Mouse (Mus musculus) CD8-positive naive resting alpha-beta T cell, adult 2 months (primary cell): ENCODE data around the gene Sik2.

Experiments used
- DNase-seq, 2 experiments: peaks; one replicate each; pipeline ENCODE4 v3.0.0; 2022; ENCODE audit warnings: low read depth in 2 of 2, low spot score in 2 of 2

Gene Sik2

GRCm38 (mm10) chr9:50875470-50875869 is 133.4 kb downstream of the Sik2 start:
- DNase-seq: no peak

GRCm38 (mm10) chr9:50874031-50874430 is 134.8 kb downstream of the Sik2 start:
- DNase-seq: no peak

GRCm38 (mm10) chr9:50873210-50873609 is 135.7 kb downstream of the Sik2 start:
- no peak for DNase-seq

- DNase-seq: no peak
Observed at GRCm38 (mm10) chr9:50868182-50868581, 140.7 kb downstream of the Sik2 start.

DNA sequence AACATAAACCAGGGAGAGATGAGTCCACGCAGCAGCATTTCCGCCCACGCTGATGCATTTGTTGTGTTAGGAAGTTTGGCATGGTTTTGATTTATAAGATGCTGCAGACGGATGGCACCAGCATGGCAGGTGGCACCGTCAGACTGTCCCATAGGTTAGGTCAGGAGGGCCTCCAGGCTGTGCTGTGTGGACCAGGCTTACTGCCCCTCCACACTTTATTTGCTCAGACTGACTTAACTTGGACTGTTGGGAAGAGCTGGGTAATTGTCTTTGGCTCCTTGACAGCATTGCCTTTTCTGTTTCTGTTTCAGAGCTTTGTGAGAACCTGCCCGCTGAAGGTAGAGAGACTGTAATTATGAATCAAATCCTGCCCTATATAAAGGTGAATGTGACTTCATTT is 141.9 kb downstream of the Sik2 start:
- no peak for DNase-seq

- peak; percentile 13 to 28 for DNase-seq
Observed at GRCm38 (mm10) chr9:50865803-50866202, 143.1 kb downstream of the Sik2 start.

DNA sequence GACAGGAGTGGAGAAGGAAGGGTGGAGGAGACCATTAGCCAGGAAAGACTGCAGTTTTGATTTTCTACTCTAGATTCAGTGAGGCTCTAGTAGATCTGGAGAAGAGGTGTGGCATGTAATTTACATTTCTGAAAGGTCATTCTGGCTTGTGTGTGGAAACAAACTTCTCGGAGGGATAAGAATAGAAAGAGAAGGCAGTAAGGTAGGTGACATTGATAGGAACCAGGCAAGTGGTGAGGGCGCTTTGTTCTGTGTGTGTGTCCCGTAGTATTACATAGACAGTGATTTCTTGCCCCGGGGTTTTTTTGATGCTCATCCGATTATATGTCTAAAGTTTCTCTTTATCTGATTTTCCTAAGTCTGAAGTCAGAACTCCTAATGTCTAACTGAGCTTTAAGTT is 144.0 kb downstream of the Sik2 start:
- no peak for DNase-seq

DNA sequence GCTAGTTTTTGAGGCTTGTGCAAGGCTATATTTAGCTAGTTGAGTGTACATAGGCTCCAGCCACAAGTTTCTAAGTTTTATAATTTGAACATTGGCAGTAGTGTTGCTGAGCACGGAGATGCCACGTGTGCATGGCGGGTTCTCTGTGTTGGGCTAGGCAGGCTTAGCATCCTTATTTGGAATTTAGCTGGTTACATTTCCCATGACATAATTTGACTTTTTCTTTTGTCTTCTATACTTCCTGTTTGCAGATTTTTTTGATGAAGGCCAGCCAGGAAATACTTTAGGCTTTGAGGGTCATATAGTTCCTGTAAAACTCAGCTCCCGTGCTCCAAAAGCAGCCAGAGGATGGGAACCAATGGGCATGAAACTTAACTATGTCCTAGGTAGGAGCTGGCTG is 145.0 kb downstream of the Sik2 start:
- DNase-seq: no peak

GRCm38 (mm10) chr9:50861119-50861839 is 147.6 kb downstream of the Sik2 start:
- DNase-seq: no peak

- DNase-seq: no peak
Observed at GRCm38 (mm10) chr9:50858681-50859080, 150.2 kb downstream of the Sik2 start.

- DNase-seq: no peak
Observed at GRCm38 (mm10) chr9:50857082-50857641, 151.7 kb downstream of the Sik2 start.

DNA sequence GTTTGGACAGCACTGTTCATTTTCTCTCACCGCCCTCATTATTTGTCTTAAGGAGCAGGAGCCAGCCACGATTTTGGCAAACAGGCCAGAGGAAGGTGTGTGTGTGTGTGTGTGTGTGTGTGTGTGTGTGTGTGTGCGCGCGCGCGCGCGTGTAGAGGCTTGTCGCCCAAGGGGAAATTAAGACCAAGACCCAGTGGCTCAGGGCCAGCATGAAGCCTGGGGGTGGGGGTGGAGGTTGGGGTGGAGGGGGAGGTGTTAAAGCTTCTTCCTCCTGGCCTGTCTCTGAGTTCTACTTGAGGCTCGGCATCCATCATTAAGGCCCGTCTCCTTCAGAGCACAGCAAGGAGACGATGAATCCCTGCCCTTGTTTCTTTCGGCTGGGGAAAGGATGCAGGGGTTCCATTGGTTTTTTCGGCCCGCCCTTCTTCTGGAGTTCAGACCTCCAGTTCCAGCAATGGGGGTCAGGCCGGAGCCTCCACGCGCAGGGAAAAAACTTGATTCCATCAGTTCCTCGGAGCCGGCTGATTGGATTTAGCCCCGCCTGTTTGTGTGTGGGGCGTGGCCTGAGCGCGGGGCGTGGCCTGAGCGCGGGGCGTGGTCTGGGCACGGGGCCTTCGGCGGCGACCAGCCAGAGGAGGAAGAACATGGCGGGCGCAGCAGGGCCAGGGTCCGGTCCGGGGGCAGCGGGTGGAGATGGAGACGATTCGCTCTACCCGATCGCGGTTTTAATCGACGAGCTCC is 152.4 kb downstream of the Sik2 start:
- peak; percentile 89 to 97 for DNase-seq

- DNase-seq: no peak
Observed at GRCm38 (mm10) chr9:50855780-50856179, 153.1 kb downstream of the Sik2 start.

GRCm38 (mm10) chr9:50855133-50855766 is 153.6 kb downstream of the Sik2 start:
- no peak for DNase-seq

DNA sequence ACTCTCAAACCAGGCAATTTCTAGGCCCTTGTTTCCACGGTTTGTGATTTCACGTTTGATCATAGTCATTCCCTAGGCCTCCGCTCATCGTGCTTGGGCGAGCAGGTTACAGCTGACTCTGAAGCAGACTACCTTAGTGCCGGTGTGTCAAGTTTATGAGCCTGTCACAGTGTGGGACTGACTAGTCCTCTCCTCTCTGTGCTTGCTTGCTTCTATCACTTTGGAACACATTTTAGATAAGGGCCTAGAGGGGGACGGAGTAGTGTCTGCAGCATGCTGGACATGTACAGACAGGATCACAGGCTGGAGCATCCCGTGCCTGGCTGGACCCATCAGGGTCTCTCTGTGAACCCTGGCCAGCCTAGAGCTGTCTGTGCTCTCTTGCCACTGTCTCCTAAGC is 154.5 kb downstream of the Sik2 start:
- no peak for DNase-seq

- no peak for DNase-seq
Observed at GRCm38 (mm10) chr9:50852634-50853349, 156.1 kb downstream of the Sik2 start.

DNA sequence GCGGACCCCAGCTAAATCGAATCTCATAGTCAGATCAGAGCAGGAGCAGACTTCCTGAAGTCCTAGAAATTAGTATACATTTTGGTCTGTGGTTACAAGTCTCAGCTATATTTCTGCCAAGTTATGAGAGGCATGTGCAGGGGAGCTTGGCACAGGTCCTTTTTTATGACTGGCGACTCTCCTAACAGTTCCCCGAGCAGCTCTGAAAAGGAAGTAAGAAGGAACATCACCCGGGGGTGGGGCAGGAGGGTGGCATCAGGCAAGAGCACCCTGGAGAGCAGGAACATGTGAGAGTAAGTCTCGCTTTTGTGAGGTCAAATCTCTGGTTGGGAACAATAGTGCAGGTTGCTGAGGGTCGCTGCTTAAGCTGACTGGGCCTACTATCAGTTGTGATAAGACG is 158.2 kb downstream of the Sik2 start:
- DNase-seq: no peak

GRCm38 (mm10) chr9:50850271-50850670 is 158.6 kb downstream of the Sik2 start:
- DNase-seq: no peak

DNA sequence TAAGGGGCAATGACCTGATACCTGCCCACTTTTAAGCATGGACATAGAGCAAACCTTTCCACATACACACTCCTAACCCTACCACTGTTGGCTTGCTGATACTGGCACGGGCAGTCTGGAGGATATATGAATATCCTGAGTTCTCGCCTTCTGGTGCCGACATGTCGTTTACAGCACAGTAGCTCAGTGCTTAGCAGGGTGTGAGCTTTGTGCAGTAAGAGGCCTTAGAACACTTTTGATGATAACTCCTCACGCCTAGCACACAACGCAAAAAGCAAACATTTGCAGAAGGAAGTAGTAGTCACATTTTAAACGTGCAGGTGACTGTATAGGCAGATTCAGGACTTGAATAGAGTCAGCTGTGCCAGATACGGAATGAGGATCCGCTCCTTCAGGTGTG is 159.1 kb downstream of the Sik2 start:
- no peak for DNase-seq

DNA sequence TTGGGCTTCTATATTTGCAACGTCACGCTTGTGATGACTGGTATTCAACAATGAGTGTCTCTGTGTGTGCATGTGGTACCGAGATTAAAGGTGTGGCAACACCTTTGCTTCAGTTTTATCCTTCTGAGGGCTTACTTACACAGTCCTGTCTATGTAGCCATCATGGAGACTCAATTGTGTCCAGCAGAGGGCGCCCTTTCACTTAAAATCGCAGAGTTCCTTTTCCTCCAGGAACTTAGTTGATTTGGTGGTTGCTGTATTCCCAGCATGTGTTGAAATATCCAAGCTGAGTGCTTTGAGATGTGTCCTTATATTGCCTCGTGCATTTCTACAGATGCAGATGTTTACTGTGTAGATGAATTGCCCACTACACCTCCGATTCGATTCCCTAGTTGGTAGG is 159.6 kb downstream of the Sik2 start:
- peak; percentile 63 to 77 for DNase-seq

DNA sequence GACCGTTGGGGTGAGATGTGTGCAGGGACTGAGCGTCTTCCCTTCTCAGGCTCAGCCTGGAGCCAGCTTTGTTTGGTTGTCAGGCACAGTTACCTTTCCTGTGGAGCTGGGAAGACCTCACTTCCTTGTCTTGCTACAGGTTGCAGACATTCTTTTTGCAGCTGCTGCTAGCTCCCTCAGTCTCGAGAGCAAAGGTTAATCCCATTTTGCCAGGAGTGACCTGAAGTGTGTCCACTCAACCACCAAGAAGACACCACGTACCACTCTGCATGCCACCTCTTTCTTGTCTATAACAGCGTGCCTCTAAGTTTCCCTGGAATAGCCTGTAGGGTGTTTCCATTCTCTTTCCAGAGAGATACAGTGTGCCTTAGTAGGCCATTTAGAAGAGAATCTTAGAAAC is 160.1 kb downstream of the Sik2 start:
- DNase-seq: no peak
